Mouse (Mus musculus) cerebral cortex, adult 2 months (tissue): ENCODE results near the gene 1700069L16Rik.

Source experiments
- WGBS: fragments of 180-500 bp; shearing (Covaris S2); methylation state at CpG from one replicate; pipeline ENCODE4 v1.1.7; 2018; 5-methylcytosine and 5-hydroxymethylcytosine counted together

The 1700069L16Rik gene

DNA sequence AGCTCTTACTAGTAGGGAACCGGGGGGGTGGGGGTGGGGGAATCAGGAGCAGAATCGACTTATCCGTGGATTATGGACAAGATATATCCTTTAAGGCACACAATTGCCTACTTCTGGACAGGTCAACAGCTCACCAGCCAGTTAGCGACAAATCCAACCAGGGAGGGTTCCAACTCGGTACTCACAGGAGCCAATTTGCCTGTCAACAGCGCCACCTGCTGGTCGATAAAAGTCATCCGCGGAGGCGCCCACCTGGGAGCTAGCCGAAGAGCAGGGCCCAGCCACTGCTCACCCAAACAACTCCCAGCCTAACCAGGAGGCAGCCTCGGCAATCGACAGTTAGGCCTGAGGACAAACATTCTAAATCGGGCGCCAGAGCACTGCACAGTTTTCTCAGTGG lies at the start of gene 1700069L16Rik:
TSS of gene 1700069L16Rik (minus strand) at position 327 of the 400 bp plus-strand sequence.
- WGBS = 5% methylated on average over 15 of the region's 15 CpGs

DNA sequence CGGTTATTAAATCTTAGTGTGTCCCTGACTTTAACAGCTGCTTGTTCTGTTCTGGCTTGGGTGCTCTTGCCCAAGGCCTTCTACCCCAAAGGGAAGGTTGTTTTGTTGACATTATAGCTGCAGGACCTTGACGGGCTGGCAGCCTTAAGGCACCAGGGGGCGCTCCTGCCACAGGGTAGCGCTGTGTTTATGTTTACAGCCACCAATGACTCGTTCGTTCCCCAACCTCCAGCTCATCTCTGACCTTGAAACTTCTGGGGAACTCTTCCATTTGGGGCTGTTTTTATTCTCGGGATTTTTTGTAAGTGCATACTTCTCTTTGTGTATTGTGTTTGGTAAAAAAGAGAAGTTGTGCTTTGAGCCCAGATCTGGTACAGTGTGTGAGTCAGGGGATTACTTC lies 49.1 kb upstream of the 1700069L16Rik start:
- WGBS = under 1% methylated on average over 7 of the region's 7 CpGs

DNA sequence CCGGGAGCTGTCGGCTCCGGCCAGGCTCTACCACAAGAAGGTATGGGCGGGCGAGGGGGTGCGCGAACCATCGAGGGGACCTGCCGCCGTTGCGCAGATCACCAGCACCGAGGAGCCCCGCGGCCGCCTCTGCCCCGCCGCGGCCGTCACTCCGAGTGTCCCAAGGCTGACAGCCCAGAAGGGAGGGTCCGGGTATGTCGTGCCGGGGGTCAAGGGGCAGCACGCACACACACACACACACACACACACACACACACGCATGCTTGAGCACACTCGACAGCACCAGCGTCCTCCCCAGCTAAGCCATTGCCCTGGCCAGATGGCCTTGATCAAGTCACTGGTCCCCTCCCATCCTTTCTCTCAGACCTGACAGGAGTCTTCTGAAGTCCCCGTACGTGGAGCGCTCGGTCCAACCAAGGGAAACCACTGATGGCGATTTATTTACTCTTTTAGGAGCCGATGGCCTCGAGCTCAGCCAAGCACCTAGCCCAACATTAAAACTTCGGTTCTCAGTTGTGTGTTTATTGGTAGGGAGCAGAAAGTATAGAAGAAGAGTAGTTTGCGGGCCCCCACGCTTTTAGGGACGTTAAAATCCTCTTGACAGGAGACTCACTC lies 48.4 kb upstream of the 1700069L16Rik start:
- 1% methylated on average over 38 of the region's 38 CpGs for WGBS

DNA sequence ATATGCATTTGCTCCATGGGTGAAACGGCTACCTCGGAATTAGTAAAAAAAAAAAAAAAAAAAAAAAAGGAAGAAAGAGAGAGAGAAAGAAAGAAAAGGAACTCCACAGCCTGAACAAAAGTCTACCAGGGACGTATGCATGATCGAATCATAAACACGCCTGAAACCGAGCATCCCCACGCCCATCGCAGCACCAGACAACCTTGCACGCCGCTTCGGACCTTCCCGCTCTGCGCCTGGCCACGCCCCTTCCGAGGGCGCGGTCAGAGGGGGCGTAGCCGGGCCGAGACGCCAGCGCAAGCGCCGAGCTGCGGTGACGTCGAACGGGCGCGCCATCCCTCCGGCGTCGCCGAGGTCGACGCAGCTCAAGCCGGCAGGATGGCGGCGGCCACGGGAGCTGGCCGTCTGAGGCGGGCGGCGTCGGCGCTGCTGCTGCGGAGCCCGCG lies 47.9 kb upstream of the 1700069L16Rik start, which contains the start of the genes Sart3 and Iscu:
TSS of gene Sart3 (minus strand) at position 61 of the 446 bp plus-strand sequence.
TSS of gene Iscu (plus strand) at position 299 of the 446 bp plus-strand sequence.
- under 1% methylated on average over 49 of the region's 49 CpGs for WGBS

DNA sequence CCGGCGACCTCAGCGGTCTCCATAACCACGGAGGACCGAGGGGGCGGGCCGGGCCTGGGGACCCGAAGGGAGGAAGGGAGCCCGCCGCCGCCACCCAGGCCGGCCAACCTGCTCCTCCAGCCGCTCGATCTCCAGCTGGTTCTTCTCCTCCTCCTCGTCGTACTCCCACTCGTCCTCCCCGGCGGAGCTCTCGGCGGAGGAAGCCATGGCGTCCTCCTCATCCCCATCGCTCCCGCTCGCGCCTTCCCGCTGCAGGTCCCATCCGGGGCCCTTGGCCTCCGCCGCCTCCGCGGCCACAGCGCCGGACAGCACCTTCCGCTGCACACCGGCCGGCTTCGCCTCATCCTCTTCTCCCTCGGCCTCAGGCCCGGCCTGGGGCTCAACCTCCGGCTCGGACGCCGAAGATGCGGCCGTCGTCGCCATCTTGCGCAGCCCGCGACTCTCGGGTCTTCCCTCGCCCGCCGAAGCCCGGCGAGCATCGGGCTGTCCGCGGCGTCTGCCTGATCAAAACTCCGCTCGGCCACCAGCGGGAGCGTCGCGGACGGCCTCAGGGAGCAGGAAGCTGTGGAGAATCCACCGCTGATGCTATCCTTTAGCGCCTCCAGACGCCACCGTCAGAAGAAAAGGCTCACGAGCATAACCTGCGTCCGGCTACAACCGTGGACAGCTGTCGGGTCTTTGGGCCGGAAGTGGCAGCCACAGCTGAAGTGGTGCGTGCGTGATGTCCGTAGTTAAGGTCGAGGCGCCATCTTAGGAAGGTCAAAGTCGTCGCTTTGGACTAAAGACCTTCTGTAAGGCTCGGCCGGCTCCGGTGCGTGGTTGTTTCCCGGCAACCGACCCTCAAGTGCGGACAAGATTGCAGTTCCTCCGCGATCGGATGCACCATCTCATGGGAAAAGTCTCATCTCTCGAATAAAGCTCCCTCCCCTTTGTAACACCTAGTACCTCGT lies 46.9 kb upstream of the 1700069L16Rik start:
- WGBS = under 1% methylated on average over 96 of the region's 97 CpGs

DNA sequence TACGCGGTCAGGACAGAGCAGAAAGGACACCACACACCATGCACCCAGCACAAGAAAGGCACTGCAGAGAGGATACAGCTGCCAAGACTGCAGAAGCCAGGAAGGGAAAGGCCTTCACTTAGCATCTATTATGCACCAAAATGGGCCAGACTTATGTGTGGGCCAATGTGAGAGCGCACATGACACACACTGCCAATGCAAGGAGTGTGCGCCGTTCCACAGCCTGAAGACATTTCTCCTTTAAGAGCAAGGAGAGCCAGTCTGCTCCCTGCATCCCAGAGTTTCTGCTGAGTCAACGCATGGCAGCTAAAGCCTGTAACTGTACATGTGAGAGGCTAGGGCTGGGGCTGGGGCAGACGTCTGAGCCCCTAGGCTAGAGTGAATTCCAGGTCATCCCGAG lies 44.2 kb upstream of the 1700069L16Rik start:
- 62% methylated on average over 8 of the region's 8 CpGs for WGBS

DNA sequence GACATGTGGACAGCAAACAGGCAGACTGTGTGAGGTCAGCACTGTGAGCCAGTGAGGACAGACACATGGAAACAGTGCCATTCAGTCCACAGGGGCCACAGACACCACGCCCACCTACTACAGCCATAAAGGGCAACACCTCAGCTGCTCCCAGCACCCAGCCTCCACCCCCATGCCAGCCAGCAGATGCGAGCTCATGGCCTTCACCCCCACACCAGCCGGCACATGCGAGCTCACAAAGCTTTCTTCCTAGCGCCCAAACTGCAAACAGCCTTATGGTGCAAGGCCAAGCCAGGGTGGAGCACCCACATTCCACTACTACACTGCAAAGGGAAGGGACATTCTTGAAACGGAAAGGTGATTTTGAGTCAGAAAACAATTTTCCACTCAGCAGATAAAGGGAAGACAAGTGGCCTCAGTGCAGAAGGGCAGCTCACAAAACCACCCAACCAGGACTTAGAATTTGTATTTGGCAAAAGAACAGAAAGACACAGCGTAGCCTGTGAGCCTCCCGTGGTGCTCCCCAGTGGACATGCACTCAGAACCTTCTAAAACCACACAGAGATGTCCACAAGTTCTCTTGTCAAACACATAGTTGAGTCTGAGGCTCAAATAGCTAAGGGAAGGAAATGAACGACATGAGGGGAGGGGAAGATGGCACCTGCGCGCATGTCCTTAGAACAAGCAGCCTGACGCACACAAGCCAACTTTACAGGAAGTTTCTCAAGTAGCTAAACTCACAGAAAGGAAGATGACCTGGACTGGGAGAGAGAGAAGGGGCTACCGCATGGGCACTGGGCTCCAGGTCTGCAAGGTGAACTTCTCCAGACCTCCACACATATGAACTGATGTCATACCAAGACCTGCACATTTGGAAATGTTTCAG lies 41.3 kb upstream of the 1700069L16Rik start:
- WGBS = 64% methylated on average over 13 of the region's 13 CpGs

DNA sequence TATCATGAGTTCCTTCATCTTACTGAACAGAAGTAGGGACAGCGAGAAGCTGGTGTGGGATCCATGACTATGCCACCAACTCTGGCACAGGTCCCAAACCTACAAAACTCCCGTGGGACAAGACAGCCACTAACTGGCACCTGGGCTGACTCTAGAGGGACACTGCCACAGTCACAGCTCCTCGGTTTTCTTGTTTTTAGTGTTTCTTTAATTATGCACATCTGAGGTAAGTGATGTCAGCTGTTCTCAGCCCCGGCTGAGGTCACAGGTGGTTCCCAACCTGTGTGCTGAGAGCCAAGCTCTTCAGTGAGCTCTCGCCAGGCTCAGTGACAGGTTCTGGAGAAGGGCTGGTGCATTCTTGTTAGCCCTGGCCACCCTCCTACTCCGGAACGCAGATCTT lies 39.9 kb upstream of the 1700069L16Rik start:
- 75% methylated on average over 7 of the region's 7 CpGs for WGBS

DNA sequence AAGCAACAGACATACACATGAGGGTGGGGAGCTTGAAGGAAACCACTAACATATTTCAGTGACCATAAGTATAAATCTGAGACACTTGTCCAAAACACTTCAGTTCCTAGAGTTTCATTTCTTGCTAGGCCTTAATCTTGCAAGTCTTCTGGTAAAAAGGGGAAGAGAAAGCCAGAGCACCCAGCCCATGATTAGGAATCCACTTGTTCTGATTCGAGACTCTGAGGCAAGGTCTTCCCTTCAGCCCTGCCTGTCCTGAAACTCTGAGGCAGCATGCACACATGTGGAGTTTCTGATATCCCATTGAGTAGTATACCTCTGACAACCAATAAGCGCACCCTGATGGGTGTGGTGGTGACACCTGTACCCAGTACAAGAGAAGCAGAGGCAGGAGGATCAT lies 37.0 kb upstream of the 1700069L16Rik start:
- WGBS = 89% methylated on average over 2 of the region's 2 CpGs

DNA sequence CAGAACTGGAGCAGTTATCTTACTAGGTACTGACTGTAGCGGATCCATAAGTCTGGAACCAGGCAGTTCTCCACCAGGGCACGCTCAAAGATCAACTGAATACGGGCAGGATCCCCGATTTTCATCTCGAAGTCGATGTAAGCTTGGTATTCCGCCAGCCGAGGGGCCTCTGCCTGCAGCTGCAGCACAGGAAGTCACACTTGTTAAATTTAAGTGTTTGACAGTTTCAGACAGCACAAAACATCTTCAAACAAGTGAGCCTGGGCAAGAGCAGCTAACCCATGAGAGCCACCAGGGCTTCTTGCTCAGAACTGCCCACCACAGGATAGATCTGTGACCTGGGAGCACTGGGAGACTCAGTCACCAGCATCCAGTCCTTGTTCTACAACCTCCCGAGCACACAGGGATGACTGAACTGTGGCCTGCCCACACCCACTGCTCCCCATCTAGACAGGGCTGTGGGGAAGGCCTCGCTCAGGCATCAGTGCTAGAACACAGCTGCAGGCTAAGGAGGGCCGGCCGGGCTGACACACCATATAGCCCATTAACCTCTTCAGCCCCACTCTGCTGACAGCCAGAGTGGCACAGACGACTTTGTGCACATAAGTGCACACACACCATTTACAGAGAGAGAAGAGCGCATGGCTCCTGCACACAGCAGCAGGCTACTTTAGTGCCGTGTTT lies 30.9 kb upstream of the 1700069L16Rik start:
- 89% methylated on average over 15 of the region's 15 CpGs for WGBS

DNA sequence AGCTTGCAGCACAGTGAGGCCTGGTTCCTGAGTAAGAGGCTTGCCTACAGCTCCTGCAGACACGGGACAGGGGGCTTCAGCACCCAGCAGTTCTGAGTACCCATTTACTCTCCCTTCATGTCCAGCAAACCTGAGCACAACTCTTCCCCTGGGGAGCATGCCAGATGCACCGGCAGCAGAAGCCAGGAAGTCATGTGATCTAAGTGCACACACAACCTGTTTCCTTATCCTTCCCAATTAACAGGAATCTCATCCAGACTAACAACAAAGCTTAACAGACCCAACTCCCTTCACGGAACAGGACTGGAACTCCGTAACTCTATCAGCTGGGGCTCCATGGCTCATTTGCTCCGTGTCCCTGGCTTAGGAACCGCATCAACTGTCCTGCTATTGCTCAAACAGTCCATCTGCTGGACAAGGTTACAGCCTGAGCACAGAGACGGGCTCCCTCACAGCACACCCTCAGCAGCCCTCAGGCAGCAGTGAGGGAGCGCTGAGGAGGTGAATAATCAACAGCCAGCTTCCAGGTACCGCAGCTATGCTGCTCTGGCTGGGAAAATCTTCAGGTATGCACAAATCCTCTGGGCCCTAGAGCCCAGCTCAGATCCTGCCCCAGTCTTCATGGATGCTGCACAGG lies 27.1 kb upstream of the 1700069L16Rik start:
- WGBS = 80% methylated on average over 9 of the region's 9 CpGs

DNA sequence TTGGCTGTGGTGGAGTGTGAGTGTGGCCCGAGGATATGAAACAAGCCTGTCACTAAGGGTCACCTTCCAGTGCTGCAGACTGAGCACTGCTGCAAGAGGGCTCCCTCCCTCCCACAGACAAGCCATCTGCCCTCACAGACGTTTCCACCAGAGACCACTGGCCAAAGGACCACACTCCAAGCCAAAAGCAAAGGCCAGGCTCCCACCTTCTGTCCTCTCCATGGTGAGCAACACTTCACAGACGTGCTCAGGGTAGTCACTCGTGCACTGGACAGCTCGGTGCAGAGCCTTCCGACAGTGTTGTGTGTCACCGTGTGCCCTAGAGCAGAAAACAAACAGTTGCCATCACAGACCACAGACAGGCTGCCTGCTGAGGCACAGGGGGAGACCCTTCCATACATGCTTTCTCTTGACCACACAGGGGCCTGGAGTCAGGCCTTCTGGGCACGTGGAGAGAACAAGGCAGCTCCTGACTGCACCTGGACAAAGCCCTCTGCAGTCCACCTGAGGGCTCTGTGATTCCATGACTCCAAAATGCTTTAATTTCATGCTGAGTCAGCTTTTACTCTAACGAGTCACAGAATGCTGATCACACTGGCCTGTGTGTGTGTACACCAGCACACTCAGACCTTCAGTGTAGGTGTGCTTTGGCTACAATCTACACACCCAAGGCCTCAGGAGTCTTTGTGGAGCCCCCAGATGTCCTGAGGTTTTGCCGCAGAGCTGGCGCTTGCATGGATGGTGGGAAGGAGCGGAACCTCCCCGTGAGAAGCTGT lies 24.2 kb upstream of the 1700069L16Rik start:
- WGBS = 94% methylated on average over 13 of the region's 13 CpGs

DNA sequence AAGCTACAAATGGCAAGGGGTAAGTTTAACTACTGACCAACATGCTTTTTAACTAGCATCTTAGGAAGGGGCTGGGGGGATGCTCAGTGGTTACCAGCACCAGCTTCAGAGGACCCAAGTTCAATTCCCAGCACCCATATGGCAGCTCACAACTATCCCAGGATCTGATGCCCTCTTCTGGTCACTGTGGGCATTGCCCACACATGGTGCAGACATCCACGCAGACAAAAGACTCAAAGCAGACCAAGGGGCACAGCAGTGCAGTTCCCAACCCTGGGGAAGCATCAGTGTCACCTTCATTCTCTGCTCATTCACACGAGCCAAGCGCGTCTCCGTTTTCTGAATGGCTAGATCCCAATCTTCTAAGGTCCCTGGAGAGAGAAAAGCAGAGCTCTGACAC lies 23.1 kb upstream of the 1700069L16Rik start:
- WGBS = 96% methylated on average over 5 of the region's 5 CpGs

DNA sequence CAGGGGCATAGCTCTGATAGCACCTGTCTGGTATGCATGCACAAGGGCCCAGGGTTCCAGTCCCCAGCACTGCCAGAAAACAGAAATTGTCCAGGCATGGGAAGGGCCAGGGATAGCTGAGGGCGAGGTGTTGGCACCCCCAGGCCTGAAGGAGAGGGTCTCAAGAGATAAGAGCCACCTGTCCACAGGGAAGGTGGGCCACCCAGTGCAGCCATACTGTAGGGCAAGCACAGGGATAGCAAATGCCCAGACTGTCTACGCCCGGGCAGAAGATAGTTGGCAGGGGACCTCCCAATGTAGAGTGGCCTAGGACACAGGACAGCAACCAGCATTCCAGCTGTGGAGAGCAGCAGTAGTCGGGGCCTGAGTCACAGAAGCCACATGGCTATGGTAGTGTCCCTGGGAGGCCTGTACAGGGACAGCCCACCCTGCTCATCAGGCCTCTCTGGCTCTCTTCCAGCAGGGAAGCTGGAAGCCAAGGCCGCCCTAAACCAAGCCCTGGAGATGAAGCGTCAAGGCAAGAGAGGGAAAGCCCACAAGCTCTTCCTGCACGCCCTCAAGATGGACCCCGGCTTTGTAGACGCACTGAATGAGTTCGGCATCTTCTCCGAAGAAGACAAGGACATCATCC lies 13.2 kb upstream of the 1700069L16Rik start:
- 91% methylated on average over 11 of the region's 11 CpGs for WGBS

DNA sequence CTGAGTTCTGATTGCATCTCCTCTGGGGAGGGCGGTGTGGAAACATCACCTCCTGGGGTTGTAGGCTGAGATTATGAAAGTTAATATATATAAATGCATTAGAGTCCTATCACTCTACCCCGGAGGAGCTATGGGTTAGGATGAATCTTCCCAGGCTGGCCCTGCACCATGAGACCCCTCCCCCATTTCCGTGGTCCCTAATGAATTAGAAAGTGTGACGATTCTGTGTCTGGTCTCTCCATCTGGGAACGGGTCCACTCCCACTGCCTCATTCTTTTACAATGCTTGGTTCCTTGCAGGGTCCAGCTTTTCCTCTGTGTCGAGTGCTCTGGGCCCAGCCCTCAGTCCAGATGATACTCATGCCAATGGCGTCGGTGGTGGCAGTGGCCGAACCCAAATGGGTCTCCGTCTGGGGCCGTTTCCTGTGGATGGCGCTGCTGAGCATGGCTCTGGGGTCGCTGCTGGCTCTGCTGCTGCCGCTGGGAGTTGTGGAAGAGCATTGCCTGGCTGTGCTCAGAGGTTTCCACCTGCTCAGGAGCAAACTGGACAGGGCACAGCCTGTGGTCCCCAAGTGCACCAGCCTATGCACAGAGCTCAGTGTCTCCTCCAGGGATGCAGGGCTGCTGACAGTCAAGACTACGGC lies 12.1 kb upstream of the 1700069L16Rik start:
- WGBS = 30% methylated on average over 15 of the region's 15 CpGs

DNA sequence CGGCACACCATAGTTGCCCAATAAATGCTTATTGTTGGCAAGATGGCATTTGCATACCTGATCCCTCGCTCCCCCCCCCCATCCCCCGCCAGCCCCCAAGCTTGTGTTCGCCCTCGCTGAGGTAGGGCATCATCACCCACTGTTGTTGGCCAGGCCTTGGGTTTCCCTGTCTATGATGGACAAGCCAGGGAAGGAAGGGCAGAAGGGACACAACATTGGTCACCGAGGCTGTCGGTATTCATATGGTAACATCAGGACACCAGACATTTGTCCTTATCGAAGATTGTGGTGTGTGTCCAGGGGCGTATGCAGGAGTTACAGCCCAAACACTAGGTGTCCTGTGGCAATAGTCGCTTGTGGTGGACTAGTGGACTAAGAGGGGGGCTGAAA lies 11.5 kb upstream of the 1700069L16Rik start:
- 3% methylated on average over 10 of the region's 10 CpGs for WGBS

DNA sequence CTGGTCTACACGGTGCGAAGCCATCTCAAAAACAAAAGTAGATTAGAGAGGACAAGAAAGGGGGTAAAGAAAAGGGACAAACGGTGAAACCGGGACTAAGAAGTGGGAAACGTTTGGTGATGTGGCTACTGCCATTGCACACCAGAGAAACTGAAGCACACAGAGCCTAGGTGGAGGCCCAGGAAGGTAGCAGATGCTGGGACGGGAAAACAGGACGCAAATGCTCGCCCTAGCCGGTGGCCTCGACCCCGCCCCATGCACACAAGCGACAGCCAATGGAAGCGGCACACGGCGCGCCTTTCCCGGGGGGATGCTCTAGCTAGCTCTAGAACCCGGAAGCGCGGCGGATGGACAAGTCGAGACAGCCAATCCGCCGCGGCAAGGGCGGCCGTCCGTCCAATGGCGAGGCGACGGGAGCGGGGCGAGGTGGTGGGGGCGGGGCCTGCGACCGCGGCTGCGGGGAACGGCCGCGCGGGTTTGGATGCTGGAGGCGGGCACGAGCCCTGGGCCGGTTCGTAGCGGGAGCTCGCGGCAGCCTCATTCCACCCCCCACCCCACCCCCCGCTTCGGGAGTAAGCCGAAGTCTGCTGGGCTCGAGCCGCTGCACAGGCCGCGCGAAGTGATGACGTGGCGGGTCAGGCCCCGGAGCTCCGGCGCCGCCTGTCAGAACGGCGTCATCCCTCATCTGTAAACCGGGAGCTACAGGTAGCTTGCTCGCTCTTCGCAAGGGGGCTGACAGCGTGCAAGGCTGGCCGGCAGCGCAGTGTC lies 11.0 kb upstream of the 1700069L16Rik start, which contains the start of gene Ficd:
TSS of gene Ficd (plus strand) at position 459 of the 768 bp plus-strand sequence.
- under 1% methylated on average over 63 of the region's 71 CpGs for WGBS

DNA sequence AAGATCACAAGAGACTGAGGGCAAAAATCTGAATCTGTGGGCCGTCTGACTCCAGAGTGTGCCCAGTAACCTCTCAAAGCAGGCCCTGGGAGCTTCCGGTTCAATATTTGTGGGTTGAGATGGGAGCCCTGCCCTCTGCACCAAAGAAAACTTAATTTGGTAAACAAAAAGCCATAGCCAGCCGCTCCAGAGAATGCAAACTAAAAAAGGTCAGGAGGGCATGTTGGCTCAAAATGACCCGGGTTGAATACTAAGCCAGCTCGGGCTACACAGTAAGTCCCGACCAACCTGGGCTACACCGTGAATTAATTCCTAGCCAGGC lies 10.4 kb upstream of the 1700069L16Rik start:
- 31% methylated on average over 7 of the region's 7 CpGs for WGBS
